ENCODE assay signal across 8 mouse cellular contexts in genomic region chr6:72598791-72599557, GRCm38 (mm10). TPM values are rescaled to one million over a fixed set of nuclear protein-coding genes. Genes with fewer than 3 reads are reported as not detected.
DNase-seq lines count a peak whose midpoint lies in the region; ATAC-seq and TF ChIP-seq lines count a peak whose summit lies in the region.

No protein-coding gene starts in this region.

- no peak for TF ChIP-seq CTCF in heart, adult 2 months (IDR thresholded peaks at IDR 0.05)

- TF ChIP-seq POLR2A in heart, adult 2 months (IDR thresholded peaks at IDR 0.05; ENCODE audit: insufficient read depth, low read depth, low read length) = no peak

- H3K79me2 ChIP-seq in heart, adult 2 months (replicated peaks; ENCODE audit: control insufficient read depth, insufficient read depth, low read length) = no peaks in the 10 kb centered on the region

- H3K9me3 ChIP-seq in ES-E14 (ENCODE audit: control insufficient read depth, insufficient read depth, low read depth, low read length) = no peaks in the 10 kb centered on the region
- H3K9me3 ChIP-seq in embryonic facial prominence, embryonic 15.5 days (replicated peaks) = no peaks in the 10 kb centered on the region
- no peaks in the 10 kb centered on the region for H3K9me3 ChIP-seq in hindbrain, embryonic 11.5 days (ENCODE audit: control insufficient read depth, low read length)
- H3K9me3 ChIP-seq in limb, embryonic 15.5 days = no peaks in the 10 kb centered on the region
- H3K9me3 ChIP-seq in neural tube, embryonic 14.5 days (ENCODE audit: control insufficient read depth, low read length) = no peaks in the 10 kb centered on the region

- peaks cover 6% of the 10 kb centered on the region for H3K4me1 ChIP-seq in heart, adult 2 months (ENCODE audit: control insufficient read depth, insufficient read depth, low read length)
- H3K4me1 ChIP-seq in ES-E14 (ENCODE audit: control insufficient read depth in 2 of 2, insufficient read depth in 2 of 2, low read length in 2 of 2, poor library complexity in 1 of 2) = peaks cover 0 to 2% of the 10 kb centered on the region in 2 experiments; a peak in 1 of 4 replicates
- peaks cover 22% of the 10 kb centered on the region for H3K4me1 ChIP-seq in embryonic facial prominence, embryonic 15.5 days
- H3K4me1 ChIP-seq in hindbrain, embryonic 11.5 days (replicated peaks; ENCODE audit: control insufficient read depth, insufficient read depth, low read length) = no peaks in the 10 kb centered on the region; the same call in 1 of the 2 replicates
- H3K4me1 ChIP-seq in limb, embryonic 15.5 days = peaks cover 26% of the 10 kb centered on the region
- peaks cover 10% of the 10 kb centered on the region for H3K4me1 ChIP-seq in neural tube, embryonic 14.5 days (ENCODE audit: control insufficient read depth, insufficient read depth, low read length)

- no peaks in the 10 kb centered on the region for H3K36me3 ChIP-seq in heart, adult 2 months (ENCODE audit: control insufficient read depth, insufficient read depth, low read length)
- no peaks in the 10 kb centered on the region for H3K36me3 ChIP-seq in ES-E14 (ENCODE audit: control insufficient read depth, insufficient read depth, low read length, poor library complexity, severe bottlenecking)
- H3K36me3 ChIP-seq in embryonic facial prominence, embryonic 15.5 days = 0 out of 2 replicates have a peak, but pooled peaks cover 1% of the 10 kb centered on the region
- no peaks in the 10 kb centered on the region for H3K36me3 ChIP-seq in hindbrain, embryonic 11.5 days (ENCODE audit: control insufficient read depth, insufficient read depth, low read length)
- peaks cover 10% of the 10 kb centered on the region; the same call in 1 of the 2 replicates for H3K36me3 ChIP-seq in limb, embryonic 15.5 days
- H3K36me3 ChIP-seq in neural tube, embryonic 14.5 days (ENCODE audit: control insufficient read depth, insufficient read depth, low read length) = no peaks in the 10 kb centered on the region

- no peak for TF ChIP-seq EP300 in heart, adult 2 months (IDR thresholded peaks at IDR 0.05; ENCODE audit: insufficient read depth, low read depth, low read length)

- in situ Hi-C loops in ES-E14 (cut with MboI; ENCODE audit: low sequenced_read_pairs in 2 of 2, unreplicated experiment in 2 of 2) = no loop called here

- DNase-seq in heart, adult 2 months = no peak
- DNase-seq in heart, postnatal 25 days (ENCODE audit: low spot score) = no peak
- DNase-seq in ES-E14 (ENCODE audit: low read depth, low spot score) = no peak
- DNase-seq in hindbrain, embryonic 11.5 days (ENCODE audit: low spot score) = no peak
- no peak for DNase-seq in thymus, postnatal 14 days

- intact Hi-C loops in heart, adult 2 months (cut with DNase I) = no loop called here
- intact Hi-C loops in heart, postnatal 25 days (cut with DNase I) = loop anchor here (2.0 kb wide), 1 partner anchor 28 kb away; no protein-coding TSS in a partner anchor

- H3K27ac ChIP-seq in heart, adult 2 months = peak overlapping the region; percentile 77
- H3K27ac ChIP-seq in ES-E14 (ENCODE audit: insufficient read depth, low read depth, low read length, poor library complexity, severe bottlenecking) = no peak overlapping the region
- H3K27ac ChIP-seq in embryonic facial prominence, embryonic 15.5 days (replicated peaks) = peak overlapping the region; percentile 91
- no peak overlapping the region for H3K27ac ChIP-seq in hindbrain, embryonic 11.5 days (ENCODE audit: low read depth, low read length)
- H3K27ac ChIP-seq in limb, embryonic 15.5 days = peak overlapping the region; percentile 92
- H3K27ac ChIP-seq in neural tube, embryonic 14.5 days (ENCODE audit: low read depth, low read length) = peak overlapping the region; percentile 16; the same call in 1 of the 2 replicates

- H3K9ac ChIP-seq in heart, adult 2 months (ENCODE audit: low read depth, low read length) = peak overlapping the region; percentile 74
- H3K9ac ChIP-seq in ES-E14 (ENCODE audit: insufficient read depth, low read depth, low read length, poor library complexity, severe bottlenecking) = peak overlapping the region; percentile 81
- peak overlapping the region; percentile 37; the same call in 1 of the 2 replicates for H3K9ac ChIP-seq in embryonic facial prominence, embryonic 15.5 days
- H3K9ac ChIP-seq in hindbrain, embryonic 11.5 days (ENCODE audit: low read depth, low read length) = peak overlapping the region; percentile 52
- peak overlapping the region; percentile 68 for H3K9ac ChIP-seq in limb, embryonic 15.5 days
- 0 out of 2 replicates have a peak overlapping the region, but pooled peaks have one; percentile 2 for H3K9ac ChIP-seq in neural tube, embryonic 14.5 days (replicated peaks; ENCODE audit: low read depth, low read length)

- peak overlapping the region; percentile 65 for H3K4me2 ChIP-seq in embryonic facial prominence, embryonic 15.5 days (replicated peaks)
- H3K4me2 ChIP-seq in hindbrain, embryonic 11.5 days (replicated peaks; ENCODE audit: low read depth, low read length) = peak overlapping the region; percentile 58
- H3K4me2 ChIP-seq in limb, embryonic 15.5 days = peak overlapping the region; percentile 76
- H3K4me2 ChIP-seq in neural tube, embryonic 14.5 days (ENCODE audit: low read depth, low read length) = peak overlapping the region; percentile 75

- H3K4me3 ChIP-seq in heart, adult 2 months = peak overlapping the region; percentile 59
- H3K4me3 ChIP-seq in ES-E14 (ENCODE audit: insufficient read depth in 1 of 2, low read depth in 1 of 2, low read length in 2 of 2, poor library complexity in 1 of 2, severe bottlenecking in 1 of 2) = peak overlapping the region; percentile 64 to 89
- H3K4me3 ChIP-seq in embryonic facial prominence, embryonic 15.5 days (replicated peaks) = peak overlapping the region; percentile 69
- H3K4me3 ChIP-seq in hindbrain, embryonic 11.5 days (ENCODE audit: low read depth, low read length) = peak overlapping the region; percentile 42
- peak overlapping the region; percentile 69 for H3K4me3 ChIP-seq in limb, embryonic 15.5 days
- peak overlapping the region; percentile 48 for H3K4me3 ChIP-seq in neural tube, embryonic 14.5 days (ENCODE audit: low read depth, low read length)

- no peaks in the 10 kb centered on the region for H3K27me3 ChIP-seq in heart, adult 2 months (ENCODE audit: control insufficient read depth, insufficient read depth, low read length)
- no peaks in the 10 kb centered on the region for H3K27me3 ChIP-seq in embryonic facial prominence, embryonic 15.5 days
- H3K27me3 ChIP-seq in hindbrain, embryonic 11.5 days (ENCODE audit: control insufficient read depth, insufficient read depth, low read length) = no peaks in the 10 kb centered on the region
- no peaks in the 10 kb centered on the region for H3K27me3 ChIP-seq in limb, embryonic 15.5 days
- no peaks in the 10 kb centered on the region for H3K27me3 ChIP-seq in neural tube, embryonic 14.5 days (ENCODE audit: control insufficient read depth, insufficient read depth, low read length)

- peak; percentile 10; the same call in 1 of the 2 replicates for ATAC-seq in embryonic facial prominence, embryonic 15.5 days (ENCODE audit: insufficient number of reproducible peaks, low FRiP score, low TSS enrichment, low read depth)
- ATAC-seq in hindbrain, embryonic 11.5 days (ENCODE audit: low FRiP score) = no peak; the same call in 1 of the 2 replicates
- peak; percentile 30; the same call in 1 of the 2 replicates for ATAC-seq in limb, embryonic 15.5 days (ENCODE audit: insufficient number of reproducible peaks, low FRiP score, low TSS enrichment, low read depth)
- ATAC-seq in neural tube, embryonic 14.5 days (ENCODE audit: low read depth) = peak; percentile 29

- WGBS in heart, adult 2 months = 28% methylated on average over 12 of the region's 12 CpGs
- WGBS in embryonic facial prominence, embryonic 15.5 days = 28% methylated on average over 12 of the region's 12 CpGs
- WGBS in hindbrain, embryonic 11.5 days = 57% methylated on average over 12 of the region's 12 CpGs
- WGBS in limb, embryonic 15.5 days = 28% methylated on average over 12 of the region's 12 CpGs
- WGBS in neural tube, embryonic 14.5 days = 49% methylated on average over 12 of the region's 12 CpGs

RNA-seq across cellular contexts. Expression of gene Retsat, which starts 0.7 kb away (rescaled TPM):
- 100 to 1,000 TPM; 155 to 181 TPM for total RNA-seq in heart, adult 2 months (2021)
- 57.1 and 83.3 TPM in 2 replicates for polyA plus RNA-seq in heart, adult 2 months (2012; rRNA removed)
- 100 to 1,000 TPM; 155 to 157 TPM for total RNA-seq in heart, postnatal 25 days (2021)
- 20.2 and 39.6 TPM in 2 replicates for total RNA-seq in ES-E14 (2012; rRNA removed)
- 18.1 and 18.7 TPM in 2 replicates for polyA plus RNA-seq in embryonic facial prominence, embryonic 15.5 days (2015; fragmentation: Nextera tagmentation; extraction: Ambion mirVana)
- polyA plus RNA-seq in hindbrain, embryonic 11.5 days (2014; fragmentation: Nextera tagmentation; extraction: Ambion mirVana) = 6.0 and 7.4 TPM in 2 replicates
- 16.3 and 17.3 TPM in 2 replicates for polyA plus RNA-seq in limb, embryonic 15.5 days (2015; fragmentation: Nextera tagmentation; extraction: Ambion mirVana)
- polyA plus RNA-seq in neural tube, embryonic 14.5 days (2014; fragmentation: Nextera tagmentation; extraction: Ambion mirVana) = 3.9 and 5.5 TPM in 2 replicates

RNA-seq across cellular contexts. Expression of gene Elmod3, which starts 0.8 kb away (rescaled TPM):
- 10 to 100 TPM; 12.8 to 16.5 TPM for total RNA-seq in heart, adult 2 months (2021)
- 25.5 and 32.8 TPM in 2 replicates for polyA plus RNA-seq in heart, adult 2 months (2012; rRNA removed)
- total RNA-seq in heart, postnatal 25 days (2021) = 10 to 100 TPM; 11.3 to 19.8 TPM
- 4.3 and 4.8 TPM in 2 replicates for total RNA-seq in ES-E14 (2012; rRNA removed)
- polyA plus RNA-seq in embryonic facial prominence, embryonic 15.5 days (2015; fragmentation: Nextera tagmentation; extraction: Ambion mirVana) = 18.8 and 23.9 TPM in 2 replicates
- polyA plus RNA-seq in hindbrain, embryonic 11.5 days (2014; fragmentation: Nextera tagmentation; extraction: Ambion mirVana) = 17.7 and 18.5 TPM in 2 replicates
- 18.2 and 18.8 TPM in 2 replicates for polyA plus RNA-seq in limb, embryonic 15.5 days (2015; fragmentation: Nextera tagmentation; extraction: Ambion mirVana)
- polyA plus RNA-seq in neural tube, embryonic 14.5 days (2014; fragmentation: Nextera tagmentation; extraction: Ambion mirVana) = 17.6 and 17.8 TPM in 2 replicates

RNA-seq across cellular contexts. Expression of gene Tgoln1, which starts 17.8 kb away (rescaled TPM):
- total RNA-seq in heart, adult 2 months (2021) = 10 to 100 TPM; 60.1 to 68.0 TPM
- polyA plus RNA-seq in heart, adult 2 months (2012; rRNA removed) = 29.0 and 55.7 TPM in 2 replicates
- 10 to 100 TPM; 46.3 to 50.5 TPM for total RNA-seq in heart, postnatal 25 days (2021)
- 56.4 and 57.7 TPM in 2 replicates for total RNA-seq in ES-E14 (2012; rRNA removed)
- polyA plus RNA-seq in embryonic facial prominence, embryonic 15.5 days (2015; fragmentation: Nextera tagmentation; extraction: Ambion mirVana) = 26.9 and 27.3 TPM in 2 replicates
- polyA plus RNA-seq in hindbrain, embryonic 11.5 days (2014; fragmentation: Nextera tagmentation; extraction: Ambion mirVana) = 41.5 and 42.3 TPM in 2 replicates
- 25.6 and 25.8 TPM in 2 replicates for polyA plus RNA-seq in limb, embryonic 15.5 days (2015; fragmentation: Nextera tagmentation; extraction: Ambion mirVana)
- 42.1 and 50.3 TPM in 2 replicates for polyA plus RNA-seq in neural tube, embryonic 14.5 days (2014; fragmentation: Nextera tagmentation; extraction: Ambion mirVana)

RNA-seq across cellular contexts. Expression of gene Capg, which starts 54.8 kb away (rescaled TPM):
- total RNA-seq in heart, adult 2 months (2021) = 10 to 100 TPM in 1 of 2 experiments, 1 to 10 TPM in 1; 9.5 to 10.8 TPM
- 12.6 and 16.1 TPM in 2 replicates for polyA plus RNA-seq in heart, adult 2 months (2012; rRNA removed)
- total RNA-seq in heart, postnatal 25 days (2021) = 1 to 10 TPM; 6.5 to 8.7 TPM
- total RNA-seq in ES-E14 (2012; rRNA removed) = 41.8 and 58.4 TPM in 2 replicates
- polyA plus RNA-seq in embryonic facial prominence, embryonic 15.5 days (2015; fragmentation: Nextera tagmentation; extraction: Ambion mirVana) = 122 and 132 TPM in 2 replicates
- 10.4 TPM in 2 replicates for polyA plus RNA-seq in hindbrain, embryonic 11.5 days (2014; fragmentation: Nextera tagmentation; extraction: Ambion mirVana)
- 123 and 127 TPM in 2 replicates for polyA plus RNA-seq in limb, embryonic 15.5 days (2015; fragmentation: Nextera tagmentation; extraction: Ambion mirVana)
- polyA plus RNA-seq in neural tube, embryonic 14.5 days (2014; fragmentation: Nextera tagmentation; extraction: Ambion mirVana) = 3.4 and 9.0 TPM in 2 replicates

Comparison
In these comparisons a context has a peak if more than half of its experiments do, and no peak if none do; other contexts are left out.
1. H3K27ac ChIP-seq: peak in heart, adult 2 months (single experiment), embryonic facial prominence, embryonic 15.5 days (single experiment), limb, embryonic 15.5 days (single experiment) and neural tube, embryonic 14.5 days (single experiment); none in ES-E14 (single experiment) and hindbrain, embryonic 11.5 days (single experiment).
2. H3K9ac ChIP-seq: peak in every context shown above with its lines; median percentile 81 in ES-E14; 74 in heart, adult 2 months; 68 in limb, embryonic 15.5 days; 52 in hindbrain, embryonic 11.5 days; 37 in embryonic facial prominence, embryonic 15.5 days; 2 in neural tube, embryonic 14.5 days.
3. Peak in every context shown above with its lines, with median percentiles within 50 percentile points of each other: H3K4me3 ChIP-seq and H3K4me2 ChIP-seq.